ENCODE assay signal across 9 mouse cellular contexts in genomic region chr11:118775753-118776152, GRCm38 (mm10).
DNase-seq lines count a peak whose midpoint lies in the region; ATAC-seq and TF ChIP-seq lines count a peak whose summit lies in the region.
"Had no signal": no experiment of that assay in that cellular context is flagged by ENCODE, and none has a peak within 500 bp of the region (broad histone marks: within the 10 kb centered on the region; RNA-seq: fewer than 3 reads in every experiment).

No protein-coding gene starts in this region.

- no peak overlapping the region for H3K9ac ChIP-seq in hindbrain, postnatal 0 days (replicated peaks; ENCODE audit: low read length)
- H3K9ac ChIP-seq in midbrain, postnatal 0 days (replicated peaks; ENCODE audit: low read length, poor library complexity, severe bottlenecking): no peak overlapping the region
- H3K9ac ChIP-seq: lung, embryonic 15.5 days had no signal

- DNase-seq in gastrocnemius, postnatal 10 days: peak; percentile 64
- DNase-seq in gastrocnemius, adult 8-10 months (ENCODE audit: low spot score in 2 of 2): no peak
- peak; percentile 17 for DNase-seq in 416B (ENCODE audit: low read depth)
- DNase-seq in adrenal gland, postnatal 25 days: peak; percentile 39
- peak; percentile 64 for DNase-seq in hindbrain, postnatal 0 days (ENCODE audit: low spot score)
- no peak for DNase-seq in midbrain, postnatal 0 days (ENCODE audit: low spot score)
- DNase-seq in layer of hippocampus, postnatal 25 days (ENCODE audit: extremely low spot score in 1 of 2, low spot score in 1 of 2): no peak

- peak; percentile 81 for TF ChIP-seq CTCF in hindbrain, postnatal 0 days (IDR thresholded peaks at IDR 0.05; ENCODE audit: low read depth)
- TF ChIP-seq CTCF in midbrain, postnatal 0 days (IDR thresholded peaks at IDR 0.05): peak; percentile 70

- H3K4me2 ChIP-seq in hindbrain, postnatal 0 days (ENCODE audit: low read depth, low read length): no peak overlapping the region
- H3K4me2 ChIP-seq in midbrain, postnatal 0 days (ENCODE audit: low read depth, low read length, poor library complexity, severe bottlenecking): no peak overlapping the region
- H3K4me2 ChIP-seq: lung, embryonic 15.5 days had no signal

- peaks cover 16% of the 10 kb centered on the region for H3K4me1 ChIP-seq in hindbrain, postnatal 0 days (ENCODE audit: insufficient read depth, low read length)
- peaks cover 16% of the 10 kb centered on the region; the same call in 1 of the 2 replicates for H3K4me1 ChIP-seq in midbrain, postnatal 0 days (ENCODE audit: insufficient read depth, low read length)
- H3K4me1 ChIP-seq: lung, embryonic 15.5 days had no signal

- no peaks in the 10 kb centered on the region for H3K36me3 ChIP-seq in hindbrain, postnatal 0 days (ENCODE audit: insufficient read depth, low read length)
- H3K36me3 ChIP-seq in midbrain, postnatal 0 days (ENCODE audit: insufficient read depth, low read length): no peaks in the 10 kb centered on the region
- H3K36me3 ChIP-seq: lung, embryonic 15.5 days had no signal

- no peak overlapping the region for H3K4me3 ChIP-seq in hindbrain, postnatal 0 days (ENCODE audit: low read length)
- H3K4me3 ChIP-seq in midbrain, postnatal 0 days (ENCODE audit: low read depth, low read length): no peak overlapping the region
- H3K4me3 ChIP-seq: lung, embryonic 15.5 days had no signal

- 29% methylated on average over 3 of the region's 3 CpGs for WGBS in hindbrain, postnatal 0 days
- 34% methylated on average over 3 of the region's 3 CpGs for WGBS in midbrain, postnatal 0 days

- H3K27me3 ChIP-seq in hindbrain, postnatal 0 days (ENCODE audit: insufficient read depth, low read length): no peaks in the 10 kb centered on the region
- no peaks in the 10 kb centered on the region for H3K27me3 ChIP-seq in midbrain, postnatal 0 days (ENCODE audit: insufficient read depth, low read length)
- H3K27me3 ChIP-seq: lung, embryonic 15.5 days had no signal

- H3K9me3 ChIP-seq in hindbrain, postnatal 0 days (ENCODE audit: low read length): no peaks in the 10 kb centered on the region
- H3K9me3 ChIP-seq in midbrain, postnatal 0 days (ENCODE audit: low read length): no peaks in the 10 kb centered on the region
- H3K9me3 ChIP-seq: lung, embryonic 15.5 days had no signal

- no peak for ATAC-seq in hindbrain, postnatal 0 days
- no peak for ATAC-seq in midbrain, postnatal 0 days (ENCODE audit: low FRiP score)
- no peak for ATAC-seq in monocyte, adult 5-6 weeks (replicated peaks; ENCODE audit: insufficient number of reproducible peaks, low FRiP score, low TSS enrichment, poor library complexity, severe bottlenecking)

- H3K27ac ChIP-seq in hindbrain, postnatal 0 days: peak overlapping the region; percentile 41; the same call in 1 of the 2 replicates
- H3K27ac ChIP-seq in midbrain, postnatal 0 days (ENCODE audit: low read depth, low read length): 0 out of 2 replicates have a peak overlapping the region, but pooled peaks have one; percentile 51
- H3K27ac ChIP-seq: lung, embryonic 15.5 days had no signal

Comparison
In these comparisons a context has a peak if more than half of its experiments do, and no peak if none do; other contexts are left out.
1. DNase-seq: peak in gastrocnemius, postnatal 10 days (single experiment), 416B (single experiment), adrenal gland, postnatal 25 days (single experiment) and hindbrain, postnatal 0 days (single experiment); none in gastrocnemius, adult 8-10 months (0 of 2), midbrain, postnatal 0 days (single experiment) and layer of hippocampus, postnatal 25 days (0 of 2).